Mouse (Mus musculus) megakaryocyte, embryonic 14.5 days (primary cell): ENCODE data around the gene Gm13290.
"Not testable (repeated sequence)": the region's sequence is repeated elsewhere in the genome, so short reads cannot be mapped to it uniquely, and the experiment has no call there.

Experiments used
- FLI1 ChIP-seq: IDR thresholded peaks from 2 replicates; pipeline ENCODE4 v1.6.1; 2012; ENCODE audit warnings: low read length, inconsistent platforms, mixed read lengths
- GATA1 ChIP-seq: IDR thresholded peaks from 3 replicates; pipeline ENCODE4 v1.6.1; 2012; ENCODE audit warnings: mixed read lengths, low read length, inconsistent platforms, borderline replicate concordance

GRCm38 (mm10) chr4:88780320-88780719 is 6.7 kb downstream of the Gm13290 start:
- not testable (repeated sequence) for TF ChIP-seq GATA1, FLI1
